Mouse (Mus musculus) kidney, embryonic 14.5 days (tissue): ENCODE measurements around the gene Gpld1. TPM values are rescaled to one million over a fixed set of nuclear protein-coding genes. Genes with fewer than 3 reads are reported as not detected.

Experiments used
- ATAC-seq: fragments of 200-750 bp; cut with Nextera tagmentation; 2 replicates; pipeline ENCODE4 v1.8.0; 2017; ENCODE audit warnings: moderate number of reproducible peaks, mild to moderate bottlenecking, moderate TSS enrichment, moderate library complexity; ENCODE audit not compliant: low FRiP score, low TSS enrichment
- H3K27ac ChIP-seq: fragments of 300-500 bp; sonication (generic); 2 replicates; pipeline ENCODE4 v1.5.1; 2014; ENCODE audit warnings: low read depth, mild to moderate bottlenecking, low read length, moderate library complexity, mixed read lengths
- H3K27me3 ChIP-seq: fragments of 300-500 bp; sonication (generic); 2 replicates; pipeline ENCODE4 v1.6.1; 2014; ENCODE audit warnings: mild to moderate bottlenecking, low read length; ENCODE audit not compliant: control insufficient read depth, insufficient read depth
- H3K36me3 ChIP-seq: fragments of 300-500 bp; sonication (generic); 2 replicates; pipeline ENCODE4 v1.6.1; 2014; ENCODE audit warnings: low read length, mixed read lengths; ENCODE audit not compliant: control insufficient read depth, insufficient read depth
- H3K4me1 ChIP-seq: fragments of 300-500 bp; sonication (generic); 2 replicates; pipeline ENCODE4 v1.6.1; 2014; ENCODE audit warnings: low read length, mixed read lengths; ENCODE audit not compliant: control insufficient read depth, insufficient read depth
- H3K4me2 ChIP-seq: fragments of 300-500 bp; sonication (generic); replicated peaks from 2 replicates; pipeline ENCODE4 v1.6.1; 2014; ENCODE audit warnings: low read depth, mild to moderate bottlenecking, low read length
- H3K4me3 ChIP-seq: fragments of 300-500 bp; sonication (generic); 2 replicates; pipeline ENCODE4 v1.5.1; 2014; ENCODE audit warnings: mild to moderate bottlenecking, low read length
- H3K9ac ChIP-seq: fragments of 300-500 bp; sonication (generic); 2 replicates; pipeline ENCODE4 v1.6.1; 2014; ENCODE audit warnings: low read depth, mild to moderate bottlenecking, low read length, moderate library complexity
- H3K9me3 ChIP-seq: fragments of 300-500 bp; sonication (generic); 2 replicates; pipeline ENCODE4 v1.6.1; 2016; ENCODE audit warnings: low read length; ENCODE audit not compliant: control insufficient read depth
- WGBS: fragments of 180-500 bp; shearing (Covaris S2); extraction: QIAGEN DNeasy Blood & Tissue Kit; methylation state at CpG from one replicate; pipeline ENCODE4 v1.1.7; 2014; 5-methylcytosine and 5-hydroxymethylcytosine counted together
- polyA plus RNA-seq: library from polyadenylated mRNA; unstranded; fragments of >200 nt; fragmentation: Nextera tagmentation; extraction: Ambion mirVana; gene quantifications from 2 replicates; pipeline ENCODE4 v1.2.1, GENCODE M21; 2014

Gene Gpld1
- polyA plus RNA-seq: 0.39 and 0.74 TPM in 2 replicates

DNA sequence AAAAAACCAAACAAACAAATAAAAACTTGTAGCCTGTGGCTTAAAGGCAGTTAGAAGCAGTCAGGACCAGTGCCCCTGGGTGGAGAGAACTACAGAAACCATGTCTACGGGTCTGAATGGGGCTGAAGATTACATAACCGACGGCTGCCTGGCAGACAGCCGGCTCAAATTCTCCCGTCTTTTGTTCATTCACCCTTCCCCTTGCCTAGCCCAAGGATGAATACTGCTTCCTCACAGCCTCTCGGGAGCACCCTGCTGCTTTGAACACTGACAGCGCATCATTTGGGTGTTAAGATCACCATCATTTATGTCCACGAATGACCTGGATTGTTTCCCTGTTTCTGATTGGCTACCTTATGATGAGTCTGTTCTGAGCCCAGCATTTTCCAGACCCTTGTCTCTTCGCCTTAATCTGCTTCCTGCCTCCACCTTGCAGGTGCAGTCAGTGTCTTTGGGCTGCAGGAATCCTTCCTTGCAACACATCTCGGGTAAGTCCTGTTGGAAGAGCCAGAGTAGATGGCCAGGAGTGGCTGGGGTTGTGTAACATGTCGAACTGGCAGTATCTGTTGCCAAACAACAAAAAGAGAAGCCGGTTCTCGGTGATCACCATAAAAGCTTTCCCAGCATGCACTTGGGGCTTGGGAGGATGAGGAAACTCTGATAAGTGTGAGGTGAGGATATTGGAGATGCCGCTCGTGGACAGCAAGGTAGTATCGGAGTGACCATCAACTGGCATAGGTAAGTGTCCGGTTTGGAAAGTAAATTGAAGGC lies at the start of gene Gpld1:
Gene Gpld1 (plus strand): TSS at position 641 of the 771 bp plus-strand sequence.
- Histone ChIP-seq H3K36me3 (no peaks in the 10 kb centered on the region), H3K9ac (no peak within 1 kb of the TSS), H3K4me2 (no peak within 1 kb of the TSS), H3K4me3 (no peak within 1 kb of the TSS), H3K4me1 (0 out of 2 replicates have a peak, but pooled peaks cover 5% of the 10 kb centered on the region), H3K9me3 (no peaks in the 10 kb centered on the region), H3K27me3 (no peaks in the 10 kb centered on the region), H3K27ac (no peak within 1 kb of the TSS)
- WGBS: 67% methylated on average over 17 of the region's 17 CpGs
- ATAC-seq: no peak

DNA sequence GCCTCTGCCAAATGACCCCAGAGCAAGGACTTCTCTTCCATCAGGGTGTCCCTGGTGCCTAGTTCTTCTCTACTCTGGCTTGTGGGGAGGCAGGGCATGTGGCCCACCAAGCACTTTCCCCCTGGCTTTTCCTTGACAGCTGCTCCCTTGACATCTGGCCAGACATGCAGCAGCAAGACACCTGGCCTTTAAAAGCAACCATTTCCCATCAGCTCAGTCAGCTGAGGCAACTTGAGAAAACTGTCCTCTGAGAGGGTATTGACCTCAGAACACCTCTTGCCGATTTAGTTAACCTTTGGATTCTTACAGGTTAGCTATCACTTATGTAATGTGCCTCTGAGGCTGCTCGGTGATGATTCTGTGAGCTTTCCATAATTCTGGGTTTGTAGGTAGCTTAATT lies 49.1 kb upstream of the Gpld1 start:
- Histone ChIP-seq H3K27ac (no peak overlapping the region), H3K9ac (no peak overlapping the region), H3K4me3 (no peak overlapping the region), H3K4me1 (no peaks in the 10 kb centered on the region), H3K4me2 (no peak overlapping the region), H3K9me3 (no peaks in the 10 kb centered on the region), H3K36me3 (no peaks in the 10 kb centered on the region), H3K27me3 (no peaks in the 10 kb centered on the region)
- no peak for ATAC-seq
- 72% methylated on average over 2 of the region's 2 CpGs for WGBS

DNA sequence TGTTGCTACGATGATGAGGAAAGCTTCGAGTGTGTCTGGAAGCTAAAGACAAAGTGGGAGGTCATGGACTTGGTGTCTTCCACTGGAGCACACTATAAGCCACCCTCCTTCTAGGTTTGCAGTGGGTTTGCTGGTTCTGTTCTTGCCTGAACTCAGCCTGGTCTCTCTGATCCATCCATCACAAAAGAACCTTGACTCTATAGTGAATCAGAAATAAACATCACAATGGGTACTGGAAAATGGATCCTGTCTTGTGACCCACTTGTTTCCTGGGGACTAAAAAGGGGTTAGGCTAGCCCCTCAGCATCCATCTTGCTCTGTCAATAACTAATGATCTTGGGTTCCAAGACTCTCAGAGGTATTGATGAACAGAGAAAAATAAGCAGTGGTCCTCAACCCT lies 41.0 kb upstream of the Gpld1 start:
- no peak overlapping the region for H3K27ac ChIP-seq
- H3K27me3 ChIP-seq: no peaks in the 10 kb centered on the region
- WGBS: 93% methylated on average over 2 of the region's 2 CpGs
- H3K4me3 ChIP-seq: no peak overlapping the region
- no peaks in the 10 kb centered on the region for H3K36me3 ChIP-seq
- H3K4me1 ChIP-seq: no peaks in the 10 kb centered on the region
- no peak overlapping the region for H3K9ac ChIP-seq
- ATAC-seq: no peak
- no peaks in the 10 kb centered on the region for H3K9me3 ChIP-seq
- H3K4me2 ChIP-seq: no peak overlapping the region

DNA sequence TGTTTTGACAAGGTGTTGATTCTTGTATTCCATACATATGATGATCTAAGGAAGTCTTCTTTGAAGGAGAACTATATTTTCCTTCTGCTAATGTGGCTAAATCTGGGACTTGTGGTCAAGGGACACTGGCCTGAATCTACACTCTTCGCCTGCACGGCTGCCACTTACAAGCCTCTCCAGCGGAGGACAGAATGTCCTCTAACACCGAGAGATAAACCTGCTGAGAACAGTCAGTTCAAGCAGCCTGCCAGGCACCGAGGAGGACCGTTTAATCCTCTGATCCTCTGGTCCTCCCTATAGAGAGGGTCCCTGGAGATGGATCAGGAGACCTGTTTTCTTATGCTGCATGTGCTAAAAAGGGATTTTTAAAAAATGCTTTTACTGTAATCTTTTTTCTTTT lies 39.5 kb upstream of the Gpld1 start:
- ATAC-seq: no peak
- no peak overlapping the region for H3K4me2 ChIP-seq
- H3K27ac ChIP-seq: no peak overlapping the region
- no peaks in the 10 kb centered on the region for H3K36me3 ChIP-seq
- H3K4me3 ChIP-seq: no peak overlapping the region
- WGBS: 80% methylated on average over 6 of the region's 6 CpGs
- H3K4me1 ChIP-seq: no peaks in the 10 kb centered on the region
- H3K9ac ChIP-seq: no peak overlapping the region
- no peaks in the 10 kb centered on the region for H3K9me3 ChIP-seq
- H3K27me3 ChIP-seq: no peaks in the 10 kb centered on the region

DNA sequence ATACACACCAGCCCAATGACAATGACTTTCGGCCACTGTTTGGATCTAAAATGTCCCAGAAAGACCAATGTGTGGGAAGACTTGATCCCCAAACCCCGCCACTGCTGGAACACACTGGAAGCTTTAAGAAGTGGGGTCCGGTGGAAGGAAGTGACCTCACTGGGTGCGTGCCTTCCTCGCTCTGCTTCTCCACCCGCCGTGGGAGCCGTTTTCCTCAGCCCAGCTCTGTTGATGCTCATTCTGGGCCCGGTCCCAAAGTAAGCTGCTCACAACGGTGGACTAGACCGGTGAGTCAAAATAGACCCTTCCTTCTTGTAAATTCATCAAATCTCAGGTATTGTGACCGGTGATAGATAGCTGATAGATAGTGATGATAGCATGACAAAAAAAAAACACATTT lies 37.5 kb upstream of the Gpld1 start:
- no peaks in the 10 kb centered on the region for H3K27me3 ChIP-seq
- H3K36me3 ChIP-seq: no peaks in the 10 kb centered on the region
- ATAC-seq: no peak
- H3K4me2 ChIP-seq: no peak overlapping the region
- no peak overlapping the region for H3K27ac ChIP-seq
- no peaks in the 10 kb centered on the region for H3K4me1 ChIP-seq
- no peak overlapping the region for H3K9ac ChIP-seq
- H3K9me3 ChIP-seq: no peaks in the 10 kb centered on the region
- WGBS: 89% methylated on average over 12 of the region's 12 CpGs
- no peak overlapping the region for H3K4me3 ChIP-seq

DNA sequence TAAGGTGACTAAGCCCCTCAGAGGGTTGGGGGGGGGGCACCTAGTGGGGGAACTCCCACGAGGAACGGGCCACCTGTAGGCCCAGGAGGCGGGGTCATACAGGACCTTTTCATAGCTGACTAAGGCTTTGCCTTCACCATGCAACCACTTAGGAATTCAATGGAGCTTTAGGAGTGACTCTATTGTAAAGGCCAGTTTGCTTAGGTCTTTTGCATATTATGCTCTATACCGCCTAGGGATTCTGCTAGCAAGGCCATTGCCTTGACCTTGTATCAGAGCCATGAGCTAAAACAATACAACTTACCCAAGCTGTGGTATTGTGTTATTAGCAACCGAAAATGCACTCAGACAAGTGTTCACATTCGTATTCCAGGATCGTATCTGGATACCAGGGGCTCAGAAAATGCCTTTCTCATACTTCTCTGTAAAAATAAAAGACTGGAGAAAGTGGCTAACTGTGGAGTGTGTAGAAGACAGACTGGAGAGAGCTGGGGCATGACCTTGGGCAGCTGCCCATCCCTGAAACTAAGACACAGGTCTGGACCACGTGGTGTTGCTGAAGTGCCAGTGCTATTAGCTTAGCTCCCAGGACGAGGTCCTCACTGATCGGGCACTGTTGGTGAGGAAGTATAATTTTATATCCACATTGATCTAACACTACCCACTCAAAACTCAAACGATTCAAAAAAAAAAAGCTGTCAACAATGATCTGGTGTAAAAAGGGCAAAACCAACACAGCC lies 36.0 kb upstream of the Gpld1 start:
- 87% methylated on average over 11 of the region's 11 CpGs for WGBS
- Histone ChIP-seq H3K4me1 (no peaks in the 10 kb centered on the region), H3K27ac (no peak overlapping the region), H3K9ac (no peak overlapping the region), H3K27me3 (no peaks in the 10 kb centered on the region), H3K9me3 (no peaks in the 10 kb centered on the region), H3K4me3 (no peak overlapping the region), H3K36me3 (peaks cover 5% of the 10 kb centered on the region; the same call in 1 of the 2 replicates), H3K4me2 (no peak overlapping the region)
- no peak for ATAC-seq

DNA sequence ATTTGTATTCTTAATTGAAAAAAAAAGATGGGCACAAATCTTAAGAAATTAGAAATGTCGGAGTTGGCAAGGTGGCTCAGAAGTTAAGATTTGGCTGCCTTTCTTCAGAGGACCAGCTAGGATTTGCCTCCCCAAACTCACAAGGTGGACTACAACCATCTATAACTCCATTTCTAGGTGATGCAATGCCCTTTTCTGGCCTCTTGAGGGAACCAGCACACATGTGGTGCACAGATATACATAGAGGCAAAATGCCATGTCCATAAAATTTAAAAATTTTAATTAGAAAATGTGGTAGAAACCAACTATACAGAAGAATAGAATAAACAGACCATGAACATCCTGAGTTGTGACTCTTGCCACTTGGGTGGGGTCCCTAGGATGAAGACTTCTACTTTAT lies 33.8 kb upstream of the Gpld1 start:
- Histone ChIP-seq H3K4me1 (no peaks in the 10 kb centered on the region), H3K27me3 (no peaks in the 10 kb centered on the region), H3K27ac (no peak overlapping the region), H3K9ac (no peak overlapping the region), H3K4me2 (no peak overlapping the region), H3K4me3 (no peak overlapping the region), H3K9me3 (no peaks in the 10 kb centered on the region), H3K36me3 (peaks cover 7% of the 10 kb centered on the region; the same call in 1 of the 2 replicates)
- ATAC-seq: no peak
- WGBS: 100% methylated on average over 1 of the region's 1 CpGs

DNA sequence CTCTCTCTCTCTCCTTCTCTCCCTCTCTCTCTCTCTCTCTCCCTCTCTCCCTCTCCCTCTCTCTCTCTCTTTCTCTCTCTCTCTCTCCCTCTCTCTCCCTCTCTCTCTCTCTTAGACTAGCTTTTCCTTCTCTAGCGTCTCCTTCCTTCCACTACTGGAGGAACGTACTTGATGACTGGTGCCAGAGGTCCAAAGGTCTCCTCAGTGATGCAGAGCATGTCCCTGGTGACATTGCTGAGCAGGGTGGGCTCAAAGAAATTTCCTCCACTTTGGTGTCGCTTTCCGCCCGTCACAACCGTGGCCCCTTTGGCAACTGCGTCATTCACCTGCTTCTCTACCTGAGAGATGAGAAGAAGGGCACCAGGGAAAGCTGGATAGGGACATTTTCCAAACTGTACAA lies 29.4 kb upstream of the Gpld1 start:
- Histone ChIP-seq H3K9ac (no peak overlapping the region), H3K27me3 (no peaks in the 10 kb centered on the region), H3K4me2 (no peak overlapping the region), H3K36me3 (peaks cover 27% of the 10 kb centered on the region; the same call in 1 of the 2 replicates), H3K4me1 (no peaks in the 10 kb centered on the region), H3K4me3 (no peak overlapping the region), H3K27ac (no peak overlapping the region), H3K9me3 (no peaks in the 10 kb centered on the region)
- no peak for ATAC-seq
- 82% methylated on average over 7 of the region's 7 CpGs for WGBS

DNA sequence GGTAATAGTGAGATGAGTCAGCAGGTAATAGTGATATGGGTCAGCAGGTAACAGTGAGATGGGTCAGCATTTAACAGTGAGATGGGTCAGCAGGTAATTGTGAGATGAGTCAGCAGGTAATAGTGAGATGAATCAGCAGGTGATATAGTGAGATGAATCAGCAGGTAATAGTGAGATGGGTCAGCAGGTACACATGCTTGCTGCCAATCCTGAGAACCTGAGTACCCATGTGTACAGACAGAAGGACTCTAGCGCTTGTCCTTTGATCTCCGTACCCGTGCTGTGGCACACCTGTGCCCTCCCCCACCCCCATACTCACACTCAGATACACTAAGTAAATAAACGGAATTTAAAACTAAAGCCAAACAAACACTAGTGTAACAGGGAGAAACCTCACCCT lies 28.0 kb upstream of the Gpld1 start:
- Histone ChIP-seq H3K27me3 (no peaks in the 10 kb centered on the region), H3K9me3 (no peaks in the 10 kb centered on the region), H3K27ac (no peak overlapping the region), H3K36me3 (peaks cover 27% of the 10 kb centered on the region; the same call in 1 of the 2 replicates), H3K4me2 (no peak overlapping the region), H3K4me3 (no peak overlapping the region), H3K9ac (no peak overlapping the region), H3K4me1 (no peaks in the 10 kb centered on the region)
- 89% methylated on average over 4 of the region's 4 CpGs for WGBS
- ATAC-seq: no peak
